Mouse (Mus musculus): Measurements from ENCODE around the gene Gm10382.
"Not testable (repeated sequence)": the region's sequence is repeated elsewhere in the genome, so short reads cannot be mapped to it uniquely, and the experiment has no call there.

Gene Gm10382

DNA sequence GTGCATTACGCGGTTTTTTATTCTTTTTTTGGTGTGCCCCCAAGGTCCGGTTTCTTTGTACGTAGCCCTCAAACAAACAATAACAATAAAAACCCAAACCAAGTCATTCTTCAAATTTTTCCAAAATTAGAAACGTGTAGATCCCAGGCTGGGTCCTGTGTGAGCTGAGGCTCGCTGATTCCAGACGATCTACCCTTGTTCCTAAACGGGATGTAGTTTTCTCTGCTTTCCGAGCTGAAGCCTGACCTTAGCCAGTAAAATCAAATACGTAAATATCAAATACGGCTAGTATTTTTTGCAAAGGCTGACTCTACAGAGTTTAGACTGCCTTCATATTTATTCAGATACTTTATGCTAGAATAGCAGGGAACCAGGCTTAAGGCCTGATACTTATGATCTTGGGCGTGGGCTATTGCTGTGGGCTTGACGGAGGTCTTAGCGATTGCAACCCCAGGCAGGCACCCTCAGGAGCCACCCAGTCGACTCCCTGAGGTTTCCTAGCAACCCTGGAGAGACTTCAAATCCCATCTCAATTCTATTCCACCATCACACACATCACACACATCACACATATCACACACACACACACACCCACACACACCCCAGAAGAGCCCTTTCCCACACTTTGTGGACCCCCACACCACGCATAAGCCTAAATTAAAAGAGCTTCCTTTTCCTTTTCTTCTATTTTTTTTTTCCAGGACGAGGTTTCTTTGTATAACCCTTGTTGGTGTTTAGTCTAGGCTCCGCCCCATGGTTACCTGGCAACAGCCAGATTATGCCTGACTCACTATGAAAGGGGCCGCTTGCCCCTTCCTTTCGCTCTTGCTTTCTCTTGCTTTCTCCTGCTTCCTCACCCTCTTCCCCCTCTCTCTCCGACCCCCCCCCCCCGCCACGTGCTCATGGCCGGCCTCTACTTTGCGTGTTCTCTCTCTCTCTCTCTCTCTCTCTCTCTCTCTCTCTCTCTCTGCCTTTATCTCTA lies 4.8 kb downstream of the Gm10382 start:
- peak; percentile 73 to 75 for DNase-seq (ENCODE audit: low spot score in 2 of 2)

DNA sequence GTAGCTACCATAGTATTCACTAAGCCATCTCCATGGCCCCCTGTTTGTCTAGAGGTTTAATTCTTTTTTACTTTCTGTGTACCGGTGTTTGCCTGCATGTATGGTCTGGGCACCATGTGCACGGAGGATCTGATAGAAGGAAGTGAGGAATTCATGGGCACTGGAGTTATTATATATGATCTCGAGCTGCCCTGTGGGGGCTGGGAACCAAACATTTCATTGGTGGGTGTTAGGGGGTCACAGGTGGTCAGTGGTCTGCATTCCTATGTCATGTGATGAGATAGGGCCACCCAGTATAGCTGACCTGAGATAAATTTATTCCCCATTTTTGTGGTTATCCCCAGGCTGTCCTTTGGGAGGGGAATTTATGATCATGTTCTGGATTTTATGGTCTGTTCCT lies 5.9 kb downstream of the Gm10382 start:
- no peak for DNase-seq (ENCODE audit: low spot score in 2 of 2)

DNA sequence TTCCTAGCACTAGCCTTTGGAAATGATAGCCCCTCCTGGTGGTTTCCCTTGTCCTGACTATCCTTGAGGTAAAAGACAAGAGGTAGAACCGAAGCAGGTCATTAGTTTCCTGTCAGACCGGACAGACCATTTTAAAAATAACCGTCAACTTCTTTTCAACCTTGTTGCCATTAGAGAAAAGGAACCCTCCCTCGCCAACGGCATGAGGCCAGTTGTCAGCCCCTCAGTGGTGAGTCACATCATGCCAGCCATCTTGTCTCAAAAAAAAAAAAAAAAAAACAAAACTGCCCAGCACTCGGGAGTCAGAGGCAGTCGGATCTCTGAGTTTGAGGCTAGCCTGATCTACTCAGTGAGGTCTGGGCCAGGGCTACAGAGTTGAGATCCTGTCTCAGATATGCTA lies 11.8 kb downstream of the Gm10382 start:
- no peak for DNase-seq (ENCODE audit: low spot score in 2 of 2)

DNA sequence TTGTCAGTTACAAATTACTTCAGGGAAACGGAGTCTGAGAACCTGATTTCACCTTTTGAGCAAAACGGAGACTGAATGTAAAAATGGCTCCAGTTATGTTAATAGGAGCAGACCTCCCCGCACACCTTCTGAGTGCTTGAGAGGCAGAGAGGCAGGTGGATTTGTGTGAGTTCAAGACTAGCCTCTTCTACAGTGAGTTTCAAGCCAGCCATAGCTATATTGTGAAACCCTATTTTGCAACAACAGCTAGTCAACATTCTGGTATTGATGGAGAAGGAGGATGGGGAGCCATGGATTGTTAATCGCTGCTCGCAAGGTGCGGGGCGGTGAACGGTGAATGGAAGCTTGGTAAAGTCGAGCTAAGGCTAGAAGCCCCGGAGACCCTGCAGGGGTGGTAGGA lies 13.4 kb downstream of the Gm10382 start:
- DNase-seq (ENCODE audit: low spot score in 2 of 2): no peak

DNA sequence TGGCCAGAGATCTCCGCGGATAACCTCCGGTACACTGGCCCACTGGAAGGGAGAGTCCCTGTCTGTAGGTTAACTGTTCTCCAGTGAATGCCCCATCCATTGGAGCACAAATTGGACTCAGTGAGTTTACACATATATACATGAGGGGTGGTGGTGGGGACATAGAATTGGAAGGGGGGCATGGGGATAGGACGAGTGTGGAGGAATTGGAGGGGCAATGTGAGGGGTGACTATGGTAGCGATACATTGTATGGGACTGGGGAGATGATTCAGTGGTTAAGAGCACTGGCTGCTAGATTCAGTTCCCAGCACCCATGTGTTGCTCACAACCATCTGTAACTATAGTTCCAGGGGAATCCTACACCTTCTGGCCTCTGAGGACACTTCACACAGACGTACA lies 13.9 kb downstream of the Gm10382 start:
- no peak for DNase-seq (ENCODE audit: low spot score in 2 of 2)

DNA sequence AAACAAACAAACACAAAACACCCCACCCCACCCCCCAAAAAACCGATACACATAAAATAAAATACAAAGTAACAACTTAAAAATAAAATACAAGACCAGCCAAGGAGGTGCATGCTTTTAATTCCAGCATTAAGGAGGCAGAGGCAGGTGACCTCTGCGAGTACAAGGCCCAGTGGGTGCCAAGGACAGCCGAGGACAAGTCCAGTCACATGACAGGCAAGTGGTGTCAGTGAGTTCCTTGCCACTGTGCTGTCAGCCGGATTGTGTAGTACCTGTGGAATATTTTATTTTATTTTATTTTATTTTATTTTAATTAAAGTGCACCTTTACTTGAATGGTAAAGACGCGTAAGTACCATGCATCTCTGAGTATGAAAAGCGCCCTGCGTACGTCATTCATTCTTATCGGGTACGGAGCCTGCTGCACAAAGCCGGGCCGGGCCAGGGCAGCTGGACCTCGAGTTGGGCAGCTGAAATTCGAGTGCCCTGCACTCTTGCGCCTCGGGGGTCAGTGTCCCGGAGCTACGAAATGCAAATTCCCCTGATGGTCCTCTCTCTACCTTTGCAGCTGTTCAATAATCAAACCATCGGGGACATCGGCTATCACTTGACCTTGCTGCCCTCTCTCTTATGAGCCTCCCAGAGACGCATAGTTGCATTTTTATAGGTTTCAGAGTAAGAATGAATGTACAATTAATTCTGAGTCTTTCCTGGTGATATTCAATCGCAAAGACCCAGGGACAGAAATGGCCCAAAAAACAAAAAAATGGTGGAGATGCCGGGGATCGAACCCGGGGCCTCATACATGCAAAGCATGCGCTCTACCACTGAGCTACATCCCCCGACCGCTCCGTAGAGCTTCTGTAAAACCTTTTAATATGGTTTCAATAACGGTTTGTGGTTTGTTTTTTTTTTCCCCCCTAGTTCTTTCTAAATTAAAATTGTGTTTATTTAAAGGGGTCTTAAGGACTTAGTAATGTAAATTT lies 14.7 kb downstream of the Gm10382 start:
- DNase-seq (ENCODE audit: low spot score in 2 of 2): peak in 1 of 2 experiments; percentile 67

DNA sequence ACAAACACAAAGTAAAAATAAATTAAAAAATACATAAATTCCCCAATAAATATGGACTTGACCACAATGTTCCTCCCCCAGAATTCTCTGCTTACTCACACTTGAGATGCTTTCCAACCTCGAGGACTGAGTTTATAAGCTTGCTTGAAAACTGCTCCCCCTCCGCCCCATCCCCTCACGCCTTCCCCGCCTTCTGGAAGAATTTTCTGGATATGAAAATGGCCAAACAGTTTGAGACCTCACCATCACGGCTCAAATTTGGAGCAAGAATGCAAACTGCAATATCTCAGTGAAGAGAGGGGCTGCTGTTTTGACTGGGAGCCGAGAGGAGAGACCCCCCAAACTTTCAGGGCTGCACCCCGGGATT lies 15.4 kb downstream of the Gm10382 start:
- DNase-seq (ENCODE audit: low spot score in 2 of 2): no peak

DNA sequence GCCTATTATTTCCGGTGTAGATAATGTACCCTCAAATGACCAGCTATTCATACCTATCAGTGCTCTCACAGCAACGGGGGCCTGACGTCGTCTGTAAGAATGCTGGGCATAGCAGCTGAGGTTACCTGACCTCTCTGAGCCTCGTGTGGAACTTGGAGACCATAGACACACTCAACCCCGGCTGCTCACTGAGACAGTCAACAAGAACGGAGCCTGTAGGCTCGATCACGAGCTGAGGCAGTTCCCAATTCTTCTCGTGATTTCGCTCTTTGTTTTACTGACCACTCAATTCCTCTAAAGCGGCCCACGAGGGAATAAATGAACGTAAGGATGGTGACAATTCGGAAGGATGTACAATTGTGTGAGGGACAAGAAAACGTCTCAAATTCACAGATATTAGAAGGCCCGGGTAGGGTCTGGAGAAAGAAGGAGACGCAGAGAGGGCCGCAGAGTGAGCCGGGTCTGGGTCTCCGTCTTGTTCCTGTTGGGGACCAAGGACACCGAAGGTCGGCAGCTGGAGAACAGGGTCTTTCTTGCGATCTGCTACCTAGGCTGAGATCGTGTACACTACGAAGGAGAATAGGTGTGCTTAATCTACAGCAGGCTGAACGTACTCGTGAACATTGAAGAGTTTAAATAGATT lies 15.9 kb downstream of the Gm10382 start:
- DNase-seq (ENCODE audit: low spot score in 2 of 2): peak in 1 of 2 experiments; percentile 67

DNA sequence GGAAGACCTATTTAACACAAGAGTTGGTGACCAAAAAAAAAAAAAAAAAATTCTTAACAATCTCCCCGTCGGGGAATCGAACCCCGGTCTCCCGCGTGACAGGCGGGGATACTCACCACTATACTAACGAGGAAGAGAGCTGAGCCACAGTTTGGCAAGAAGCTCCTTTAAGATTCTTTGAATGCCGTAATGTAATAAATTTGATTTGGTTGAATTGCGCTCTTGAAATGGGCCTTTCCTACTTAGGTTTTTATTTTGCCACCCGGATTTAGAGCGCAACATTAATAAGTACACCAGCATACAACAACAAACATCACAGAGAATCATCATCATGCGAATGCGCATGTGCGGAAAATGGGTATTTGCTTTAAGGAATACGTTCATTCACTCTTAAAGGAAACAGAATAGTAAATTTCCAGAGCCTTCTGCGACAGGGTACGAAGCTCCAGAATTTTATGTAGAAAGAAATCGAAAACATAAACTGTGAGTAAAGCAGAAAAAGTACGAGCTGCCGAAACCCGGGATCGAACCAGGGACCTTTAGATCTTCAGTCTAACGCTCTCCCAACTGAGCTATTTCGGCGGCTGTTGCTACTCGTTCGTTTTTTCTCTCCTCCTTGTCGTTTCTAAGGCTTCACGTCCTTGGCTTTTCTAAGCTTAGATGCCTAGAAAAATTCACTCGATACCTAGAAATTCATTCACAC lies 16.6 kb downstream of the Gm10382 start:
- DNase-seq (ENCODE audit: low spot score in 2 of 2): peak; percentile 68 to 86

DNA sequence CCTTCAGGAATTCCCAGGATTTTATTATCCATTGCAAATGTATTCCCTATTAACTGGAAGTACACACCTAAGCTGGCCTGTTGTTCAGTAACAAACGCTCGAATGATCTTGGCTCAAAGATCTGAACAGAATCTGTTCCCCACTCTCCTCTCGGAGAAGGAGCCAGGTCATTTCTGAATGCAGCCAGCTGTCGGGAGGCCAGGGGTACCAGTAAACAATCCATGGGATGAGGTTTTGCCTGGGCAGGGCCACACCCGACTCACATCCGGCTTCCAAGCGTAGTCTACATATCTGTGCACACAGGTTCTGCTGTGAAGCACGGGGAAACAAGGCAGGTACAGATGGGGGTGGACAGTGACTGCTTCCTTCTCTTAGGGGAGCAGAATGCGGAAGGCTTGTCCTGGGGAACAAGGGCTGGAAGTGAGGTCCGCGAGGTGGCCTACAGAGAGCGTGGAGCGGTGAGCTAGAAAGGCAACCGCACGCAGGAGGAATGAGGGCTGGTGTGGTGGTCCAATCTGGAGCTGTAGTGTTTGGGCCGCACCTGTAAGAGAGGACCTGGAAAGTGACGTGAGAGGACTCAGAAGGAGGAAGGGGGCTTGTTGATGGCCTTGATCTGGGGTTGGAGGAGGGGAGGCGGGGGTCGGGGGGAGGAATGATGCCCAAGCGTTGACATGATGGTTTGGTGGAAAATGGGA lies 17.3 kb downstream of the Gm10382 start:
- peak in 1 of 2 experiments; percentile 60 for DNase-seq (ENCODE audit: low spot score in 2 of 2)

DNA sequence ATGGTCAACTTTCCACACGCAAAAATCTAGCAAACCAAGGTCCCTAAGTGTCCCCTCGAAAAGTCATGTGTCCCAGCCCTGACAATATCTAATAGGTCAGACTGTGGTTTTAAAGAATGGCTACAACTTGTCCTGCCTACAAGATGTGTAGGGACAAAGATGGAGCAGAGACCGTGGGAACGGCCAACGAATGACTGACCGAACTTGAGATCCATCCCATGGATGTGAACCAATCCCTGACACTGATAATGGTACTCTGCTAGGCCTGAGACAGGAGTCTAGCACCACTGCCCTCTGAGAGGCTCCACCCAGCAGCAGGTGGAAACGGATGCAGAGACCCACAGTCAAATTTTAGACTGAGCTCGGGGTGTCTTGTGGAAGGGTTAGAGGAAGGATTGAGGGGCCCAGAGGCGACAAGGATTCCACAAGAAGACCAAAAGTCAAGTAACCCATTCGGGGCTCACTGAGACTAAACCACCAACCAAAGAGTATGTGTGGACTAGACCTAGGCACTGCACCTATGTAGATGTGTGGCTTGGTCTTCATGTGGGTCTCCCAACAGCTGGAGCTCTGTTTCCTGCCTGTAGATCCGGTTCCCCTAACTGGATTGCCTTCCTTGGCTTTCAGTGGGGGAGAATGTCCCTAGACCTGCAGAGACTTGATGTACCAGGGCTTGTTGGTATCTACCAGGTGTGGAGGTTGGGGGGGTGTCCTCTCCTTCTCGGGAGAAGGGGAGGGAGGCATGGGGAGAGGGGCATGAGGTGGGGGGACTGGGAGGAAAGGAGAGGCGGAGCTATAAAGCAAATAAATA lies 18.1 kb downstream of the Gm10382 start:
- no peak for DNase-seq (ENCODE audit: low spot score in 2 of 2)

DNA sequence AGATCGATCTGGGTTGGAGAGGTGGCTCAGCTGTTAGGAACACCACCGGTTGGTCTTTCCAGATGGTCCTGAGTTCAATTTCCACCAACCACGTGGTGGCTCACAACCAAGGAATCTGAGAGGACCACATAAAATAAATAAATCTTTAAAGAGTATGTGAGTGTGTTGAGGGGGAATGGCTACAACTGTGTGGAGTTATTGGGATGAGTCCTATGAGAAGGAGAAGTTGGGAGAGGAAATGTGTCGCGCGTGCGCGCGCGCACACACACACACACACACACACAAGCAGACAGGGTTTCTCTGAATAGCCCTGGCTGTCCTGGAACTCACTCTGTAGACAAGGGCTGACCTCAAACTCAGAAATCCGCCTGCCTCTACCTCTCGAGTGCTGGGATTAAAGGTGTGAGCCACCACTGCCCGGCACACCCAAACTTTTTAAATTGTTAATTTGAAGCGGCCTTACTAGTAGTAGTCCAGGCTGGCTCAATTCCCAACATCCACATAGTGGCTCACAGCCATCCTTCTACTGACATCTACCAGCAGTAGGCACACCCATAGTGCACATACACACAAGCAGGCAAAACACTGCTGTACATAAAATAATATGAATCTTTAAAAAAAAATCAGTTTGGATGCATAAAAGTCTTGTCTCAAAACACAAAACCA lies 18.9 kb downstream of the Gm10382 start:
- DNase-seq (ENCODE audit: low spot score in 2 of 2): no peak

DNA sequence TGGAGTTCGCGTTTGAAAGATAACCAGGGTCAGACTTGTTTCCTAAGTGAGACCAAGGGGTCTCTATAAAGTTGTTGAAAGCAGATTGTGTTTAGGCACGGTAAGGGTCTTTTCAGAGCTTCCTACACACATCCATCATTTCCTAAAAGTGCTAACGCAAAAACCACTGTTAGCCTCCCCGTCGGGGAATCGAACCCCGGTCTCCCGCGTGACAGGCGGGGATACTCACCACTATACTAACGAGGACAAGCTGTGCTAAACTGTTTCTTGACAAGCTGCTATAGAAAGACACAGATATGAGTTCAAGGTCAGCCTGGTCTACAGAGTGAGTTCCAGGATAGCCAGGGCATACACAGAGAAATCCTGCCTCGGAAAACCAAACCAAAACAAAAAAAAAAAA lies 19.7 kb downstream of the Gm10382 start:
- DNase-seq (ENCODE audit: low spot score in 2 of 2): peak; percentile 77 to 83

DNA sequence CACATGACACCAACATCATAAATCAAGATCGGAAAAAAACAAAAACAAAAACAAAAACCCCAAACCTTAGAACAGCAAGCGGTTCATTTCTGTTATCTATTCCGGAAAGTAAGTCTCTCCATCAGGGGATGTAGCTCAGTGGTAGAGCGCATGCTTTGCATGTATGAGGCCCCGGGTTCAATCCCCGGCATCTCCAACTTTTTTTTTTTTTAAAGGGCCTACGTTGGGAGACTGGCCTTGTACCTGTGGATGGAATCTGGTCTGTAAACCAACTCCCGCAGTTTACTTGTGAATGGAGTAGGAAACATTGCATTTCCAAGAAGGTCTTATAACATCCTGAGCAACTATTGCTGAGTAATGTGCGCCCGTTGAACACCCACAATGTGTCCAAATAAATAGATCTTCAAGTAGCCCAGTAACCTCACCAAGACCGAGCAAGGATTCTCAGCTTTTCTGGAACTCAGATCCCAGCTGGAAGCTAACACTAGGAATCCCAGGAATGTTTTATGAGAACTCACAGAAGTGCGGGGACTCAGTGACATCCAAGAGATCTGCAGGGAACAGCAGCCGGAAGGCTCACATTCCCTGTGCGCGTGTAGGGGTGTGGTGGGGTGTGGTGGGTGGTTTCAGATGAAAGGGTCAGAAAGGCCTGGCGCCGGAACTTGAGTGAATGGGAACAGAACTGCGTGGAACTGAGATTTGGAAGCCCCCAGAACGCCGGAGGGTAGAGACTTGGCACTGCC lies 20.4 kb downstream of the Gm10382 start:
- DNase-seq (ENCODE audit: low spot score in 2 of 2): no peak

DNA sequence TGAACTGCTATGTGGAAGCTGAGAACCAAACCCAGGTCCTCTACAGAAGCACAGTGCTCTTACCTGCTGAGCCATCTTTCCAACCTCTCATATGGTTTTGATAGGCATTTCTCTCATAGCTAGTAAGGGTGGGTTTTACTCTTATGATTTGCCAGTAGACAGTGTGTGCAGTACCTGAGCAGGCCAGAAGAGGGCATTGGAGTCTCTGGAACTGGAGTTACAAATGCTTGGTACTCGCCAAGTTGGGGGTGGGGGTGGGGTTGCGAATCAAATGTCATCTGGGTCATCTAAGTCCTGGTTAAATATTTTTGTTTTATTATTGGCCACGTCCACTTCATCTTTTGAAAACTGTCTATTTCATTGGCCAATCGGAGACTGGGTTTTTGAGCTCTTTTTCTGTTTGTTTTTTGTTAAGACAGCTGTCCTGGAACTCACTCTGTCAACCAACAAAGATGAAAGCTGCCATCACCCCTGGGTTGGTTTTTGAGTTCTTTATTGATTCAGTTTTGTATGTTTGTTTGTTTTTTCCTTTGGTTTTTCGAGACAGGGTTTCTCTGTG lies 22.9 kb downstream of the Gm10382 start:
- DNase-seq (ENCODE audit: low spot score in 2 of 2): peak in 1 of 2 experiments; percentile 65

DNA sequence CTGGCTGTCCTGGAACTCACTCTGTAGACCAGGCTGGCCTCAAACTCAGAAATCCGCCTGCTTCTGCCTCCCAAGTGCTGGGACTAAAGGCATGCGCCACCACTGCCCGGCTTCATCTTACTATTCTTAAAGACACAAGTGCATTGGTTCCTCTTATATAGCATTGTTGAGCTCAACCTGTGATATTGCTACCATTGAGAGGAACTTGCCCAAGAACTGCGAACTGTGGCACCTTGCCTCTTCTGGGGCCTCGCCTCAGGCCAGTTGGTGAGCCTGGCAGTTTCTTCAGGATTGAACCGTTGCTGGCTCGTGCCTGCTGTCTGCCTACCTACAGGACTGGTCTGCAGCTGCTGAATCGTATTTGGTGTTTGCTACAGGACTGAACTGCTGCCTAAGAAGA lies 23.4 kb downstream of the Gm10382 start:
- DNase-seq (ENCODE audit: low spot score in 2 of 2): not testable (repeated sequence)

DNA sequence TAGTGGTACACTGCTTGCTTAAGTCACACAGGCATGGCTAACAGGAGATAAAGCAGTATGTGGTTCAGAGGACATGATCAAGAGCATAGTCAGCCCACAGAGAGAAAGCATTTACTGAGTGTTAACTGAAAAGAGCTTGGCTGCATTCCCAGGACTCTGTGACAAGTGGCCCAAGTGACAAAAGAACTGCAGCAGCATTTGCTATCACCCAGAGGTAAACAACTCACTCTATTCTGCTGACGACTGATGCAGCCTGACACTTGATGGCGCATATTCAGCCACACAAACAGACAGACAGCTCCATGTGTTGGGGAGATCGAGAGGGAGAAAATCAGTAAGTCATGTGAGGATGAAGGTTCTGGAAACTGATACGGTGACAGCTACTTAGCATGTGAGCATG lies 24.6 kb downstream of the Gm10382 start:
- DNase-seq (ENCODE audit: low spot score in 2 of 2): no peak

DNA sequence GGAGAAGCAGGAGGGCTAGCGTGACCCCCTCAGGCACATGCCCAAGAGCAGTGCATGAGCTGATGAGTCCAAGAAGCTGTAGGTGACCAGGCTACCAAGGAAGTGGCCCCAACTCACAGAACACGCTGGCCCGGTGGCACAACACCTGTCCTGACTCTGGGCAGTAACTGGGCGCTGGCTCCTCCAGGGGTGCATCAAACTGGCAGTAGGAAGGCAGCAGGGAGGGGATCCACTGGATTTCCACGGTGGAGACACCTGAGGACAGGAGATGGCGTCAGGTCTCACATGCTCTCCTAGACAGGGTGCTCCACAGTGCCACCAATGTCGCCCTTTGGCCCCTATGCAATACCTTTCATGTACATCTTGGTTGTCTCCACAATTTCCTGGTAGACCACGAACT lies 27.1 kb downstream of the Gm10382 start:
- DNase-seq (ENCODE audit: low spot score in 2 of 2): no peak
